Mouse (Mus musculus) spleen, adult 18-20 months (tissue): ENCODE measurements around the gene Mfsd2b.

Source experiments
- DNase-seq, 2 experiments: peaks; one replicate each; pipeline ENCODE4 v3.0.0; 2022; ENCODE audit warnings: mixed read lengths in 2 of 2

Mfsd2b gene

GRCm38 (mm10) chr12:4872983-4873477 lies 1.1 kb downstream of the Mfsd2b start:
- DNase-seq = no peak

GRCm38 (mm10) chr12:4872273-4872672 lies 1.9 kb downstream of the Mfsd2b start:
- no peak for DNase-seq

GRCm38 (mm10) chr12:4871260-4871659 lies 2.9 kb downstream of the Mfsd2b start:
- no peak for DNase-seq

- DNase-seq = no peak
Observed at GRCm38 (mm10) chr12:4868924-4869323, 5.2 kb downstream of the Mfsd2b start.

- DNase-seq = no peak
Observed at GRCm38 (mm10) chr12:4864338-4864690, 9.8 kb downstream of the Mfsd2b start.

GRCm38 (mm10) chr12:4863654-4864337 lies 10.4 kb downstream of the Mfsd2b start:
- DNase-seq = no peak

- DNase-seq = no peak
Observed at GRCm38 (mm10) chr12:4862672-4863071, 11.5 kb downstream of the Mfsd2b start.

- no peak for DNase-seq
Observed at GRCm38 (mm10) chr12:4859241-4859914, 14.8 kb downstream of the Mfsd2b start.

GRCm38 (mm10) chr12:4856834-4857233 lies 17.3 kb downstream of the Mfsd2b start:
- DNase-seq = no peak

GRCm38 (mm10) chr12:4856160-4856559 lies 18.0 kb downstream of the Mfsd2b start:
- DNase-seq = peak in 1 of 2 experiments; percentile 39

GRCm38 (mm10) chr12:4843741-4844140 lies 30.4 kb downstream of the Mfsd2b start:
- DNase-seq = peak in 1 of 2 experiments; percentile 33

GRCm38 (mm10) chr12:4842890-4843597 lies 31.1 kb downstream of the Mfsd2b start, which contains the start of gene Wdcp:
Wdcp (plus strand) TSS chr12:4843303.
- DNase-seq = peak; percentile 75 to 82

GRCm38 (mm10) chr12:4842456-4842855 lies 31.7 kb downstream of the Mfsd2b start:
- DNase-seq = no peak

- peak; percentile 11 to 34 for DNase-seq
Observed at GRCm38 (mm10) chr12:4841392-4841887, 32.7 kb downstream of the Mfsd2b start, which contains the start of gene Fkbp1b. Fkbp1b (minus strand) TSS chr12:4841591.

- DNase-seq = no peak
Observed at GRCm38 (mm10) chr12:4840741-4841140, 33.4 kb downstream of the Mfsd2b start.

- no peak for DNase-seq
Observed at GRCm38 (mm10) chr12:4840010-4840409, 34.1 kb downstream of the Mfsd2b start.

- DNase-seq = no peak
Observed at GRCm38 (mm10) chr12:4836959-4837358, 37.2 kb downstream of the Mfsd2b start.

- DNase-seq = no peak
Observed at GRCm38 (mm10) chr12:4827256-4827655, 46.9 kb downstream of the Mfsd2b start.

GRCm38 (mm10) chr12:4817361-4818101 lies 56.6 kb downstream of the Mfsd2b start, which contains the start of gene Sf3b6:
Sf3b6 (plus strand) TSS chr12:4817544.
- DNase-seq = peak; percentile 97 to 99

GRCm38 (mm10) chr12:4816680-4817360 lies 57.3 kb downstream of the Mfsd2b start:
- no peak for DNase-seq

GRCm38 (mm10) chr12:4813636-4814035 lies 60.5 kb downstream of the Mfsd2b start:
- no peak for DNase-seq
